Mouse (Mus musculus) heart, adult 2 months (tissue): ENCODE data around the gene Dstn.

Experiments
- CTCF ChIP-seq: fragments of 200-600 bp; IDR thresholded peaks from 2 replicates; pipeline ENCODE4 v1.8.1; 2022; ENCODE audit warnings: antibody characterized with exemption, mild to moderate bottlenecking, moderate library complexity
- POLR2A ChIP-seq: fragments of 200-500 bp; IDR thresholded peaks from 2 replicates; pipeline ENCODE4 v1.6.1; 2011; ENCODE audit warnings: mild to moderate bottlenecking, low read depth, low read length, control low read depth; ENCODE audit not compliant: insufficient read depth

DNA sequence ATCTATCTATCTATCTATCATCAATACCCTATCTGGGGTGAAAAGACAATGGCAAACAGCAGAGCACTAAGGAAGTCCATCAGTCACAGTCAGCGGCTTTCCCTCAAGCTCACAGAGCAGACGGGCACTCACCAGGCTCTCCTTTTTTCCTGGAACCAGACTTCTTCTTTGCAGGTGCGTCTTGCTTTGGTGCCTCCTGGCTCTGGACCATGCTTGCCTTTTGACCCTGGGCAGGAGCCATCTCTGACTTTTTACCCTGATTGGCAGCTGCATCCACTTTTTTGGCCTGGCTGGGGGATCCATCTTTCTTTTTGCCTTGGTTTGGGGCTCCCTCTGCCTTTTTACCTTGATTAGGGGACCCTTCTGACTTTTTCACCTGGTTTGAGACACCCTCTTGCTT lies 72.9 kb downstream of the Dstn start:
- TF ChIP-seq CTCF (no peak), POLR2A (no peak)
